Mouse (Mus musculus) gastrocnemius, adult 2 months (tissue): ENCODE data around the gene Sdhaf1. TPM values are rescaled to one million over a fixed set of nuclear protein-coding genes. Genes with fewer than 3 reads are reported as not detected.

Experiments used
- DNase-seq: peaks from one replicate; pipeline ENCODE4 v3.0.0; 2022
- H3K27ac ChIP-seq: fragments of 200-600 bp; 2 replicates; pipeline ENCODE4 v1.8.1; 2022; ENCODE audit warnings: mild to moderate bottlenecking
- H3K4me3 ChIP-seq: fragments of 200-600 bp; 2 replicates; pipeline ENCODE4 v1.8.1; 2022; ENCODE audit warnings: mild to moderate bottlenecking, moderate library complexity
- CTCF ChIP-seq: fragments of 200-600 bp; IDR thresholded peaks from 2 replicates; pipeline ENCODE4 v1.8.1; 2022; ENCODE audit warnings: antibody characterized with exemption, mild to moderate bottlenecking, moderate library complexity
- intact Hi-C: fragments of 180-260 bp; cut with DNase I; formaldehyde crosslinking; loops from one replicate; pipeline ENCODE4 v1.15.1; 2025
- total RNA-seq, 2 experiments: library from RNA; stranded (reverse); gene quantifications; 2 replicates each; pipeline ENCODE4 v1.2.3; 2021

Sdhaf1 gene
- total RNA-seq, 2 experiments from 2014 or later = 5.9 to 6.9 TPM

- Histone ChIP-seq H3K4me3 (peak overlapping the region; percentile 98), H3K27ac (peak overlapping the region; percentile 95)
- DNase-seq = peak; percentile 99
- intact Hi-C loops = loop anchor here (2.0 kb wide), 1 partner anchor 407 kb away; the partner anchor contains the start of gene Tmem147
- TF ChIP-seq CTCF = no peak
Observed at GRCm38 (mm10) chr7:30322285-30322667, 1.4 kb downstream of the Sdhaf1 start.

- peak within 1 kb of the TSS; percentile 98 for H3K4me3 ChIP-seq
- H3K27ac ChIP-seq = peak within 1 kb of the TSS; percentile 95
- no peak for TF ChIP-seq CTCF
- DNase-seq = peak; percentile 76
- intact Hi-C loops = loop anchor here (2.0 kb wide), 1 partner anchor 407 kb away; the partner anchor contains the start of gene Tmem147
Observed at GRCm38 (mm10) chr7:30321539-30322284, 2.0 kb downstream of the Sdhaf1 start, which contains the start of gene E130208F15Rik. Gene E130208F15Rik, plus strand, starts transcription at chr7:30321740.

DNA sequence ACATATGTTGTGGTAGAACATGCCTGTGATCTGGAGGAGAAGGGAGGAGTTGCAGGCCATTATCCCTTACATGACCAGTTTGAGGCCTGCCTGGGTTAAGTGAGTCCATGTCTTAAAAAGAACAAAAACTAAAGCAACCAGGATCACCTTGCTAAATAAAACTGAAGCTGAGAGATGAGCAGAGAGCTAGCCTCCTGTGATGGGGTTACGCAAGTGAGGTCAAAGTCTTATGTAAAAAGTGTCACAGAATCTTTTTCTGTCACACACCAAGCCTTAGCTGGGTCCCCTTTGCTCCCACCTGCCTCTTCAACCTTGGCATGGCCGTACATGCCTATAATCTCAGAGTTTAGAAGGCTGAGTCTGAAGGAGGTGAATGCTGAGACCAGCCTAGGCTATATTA is 2.7 kb downstream of the Sdhaf1 start:
- TF ChIP-seq CTCF = no peak
- Histone ChIP-seq H3K27ac (peak overlapping the region; percentile 95), H3K4me3 (peak overlapping the region; percentile 98)
- no peak for DNase-seq
- intact Hi-C loops = no loop called here

- no peak overlapping the region for H3K4me3 ChIP-seq
- intact Hi-C loops = no loop called here
- no peak for DNase-seq
Observed at GRCm38 (mm10) chr7:30318142-30318541, 5.6 kb downstream of the Sdhaf1 start.

DNA sequence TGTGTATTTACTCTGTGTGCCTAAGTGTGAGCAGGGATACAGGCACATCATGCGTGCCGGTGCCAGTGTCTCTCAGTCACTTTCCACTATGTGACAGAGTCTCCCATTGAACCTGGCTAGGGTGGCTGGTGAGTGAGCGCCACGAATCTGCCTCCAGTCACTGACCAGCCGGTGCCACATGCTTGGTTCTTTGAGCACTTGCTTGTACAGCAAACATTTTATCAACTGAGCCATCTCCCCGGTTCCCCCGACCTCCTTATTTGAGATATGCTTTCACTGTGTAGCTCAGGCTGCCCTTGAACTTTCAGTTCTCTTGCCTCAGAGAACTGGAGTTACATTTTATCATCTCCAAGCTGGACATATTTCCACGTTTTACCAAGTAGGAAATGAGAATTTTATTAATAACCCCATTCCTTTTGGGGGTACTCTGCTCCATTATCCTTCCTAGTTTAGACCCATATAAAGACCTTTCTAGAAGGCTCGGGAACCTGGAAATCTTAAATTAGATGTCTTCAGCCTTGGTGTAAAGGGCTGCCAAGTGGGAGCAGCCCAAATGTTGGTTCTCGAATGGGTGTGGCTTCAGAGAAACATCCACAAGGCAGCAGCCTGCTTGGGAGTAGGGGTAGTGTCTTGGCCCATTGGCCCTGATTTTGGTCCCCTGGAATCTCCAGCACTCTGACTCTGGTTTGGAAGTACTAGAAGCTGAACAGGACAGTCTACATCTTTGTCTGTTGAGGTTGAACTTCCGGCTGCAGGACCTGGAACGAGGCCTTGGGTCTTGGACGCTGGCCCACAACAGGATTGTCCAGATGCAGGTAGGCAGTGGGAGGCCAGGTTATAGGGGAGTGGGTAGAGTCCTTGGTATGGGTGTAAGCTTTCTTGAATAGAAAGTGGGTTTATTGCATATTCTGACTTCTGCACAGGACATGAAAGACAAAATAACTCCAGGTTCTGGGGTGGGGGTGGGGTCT is 7.9 kb downstream of the Sdhaf1 start:
- no peak overlapping the region for H3K4me3 ChIP-seq
- DNase-seq = no peak
- intact Hi-C loops = no loop called here
- TF ChIP-seq CTCF = no peak
- H3K27ac ChIP-seq = no peak overlapping the region

More at GRCm38 (mm10) chr7:30318142-30318541, 5.6 kb downstream of the Sdhaf1 start:
- no peak overlapping the region for H3K27ac ChIP-seq
- no peak for TF ChIP-seq CTCF

DNA sequence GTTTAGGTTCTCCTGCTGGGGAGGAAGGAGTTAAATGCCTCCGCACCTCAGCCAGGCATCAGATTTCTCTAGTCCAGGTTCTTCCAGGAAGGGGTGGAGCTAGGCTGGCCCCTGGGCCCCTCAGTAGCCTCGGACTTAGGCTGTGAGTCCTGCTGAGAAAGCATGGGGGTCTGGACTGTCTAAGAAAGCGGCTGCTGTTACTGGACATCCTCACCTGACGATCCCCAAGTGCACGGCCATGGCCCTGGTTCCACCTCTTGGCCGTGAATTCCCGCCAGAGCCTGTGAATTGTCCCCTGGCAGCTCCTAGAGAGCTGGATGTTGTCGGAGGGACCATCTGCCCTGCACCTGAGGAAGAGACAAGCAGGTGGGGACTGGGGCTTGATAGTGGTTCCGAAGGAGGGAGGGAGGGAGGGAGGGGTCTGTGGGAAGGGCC is 9.0 kb downstream of the Sdhaf1 start, which contains the start of gene Syne4:
TSS of gene Syne4 (plus strand) at position 87 of the 435 bp plus-strand sequence.
- no peak for DNase-seq
- Histone ChIP-seq H3K27ac (no peak within 1 kb of the TSS), H3K4me3 (no peak within 1 kb of the TSS)
- intact Hi-C loops = no loop called here
- no peak for TF ChIP-seq CTCF

- no peak for TF ChIP-seq CTCF
- no peak overlapping the region for H3K27ac ChIP-seq
- no peak for DNase-seq
- no peak overlapping the region for H3K4me3 ChIP-seq
- intact Hi-C loops = no loop called here
Observed at GRCm38 (mm10) chr7:30313666-30314320, 9.9 kb downstream of the Sdhaf1 start.

- H3K4me3 ChIP-seq = no peak overlapping the region
- H3K27ac ChIP-seq = no peak overlapping the region
- DNase-seq = no peak
- intact Hi-C loops = no loop called here
- TF ChIP-seq CTCF = no peak
Observed at GRCm38 (mm10) chr7:30310136-30310535, 13.6 kb downstream of the Sdhaf1 start.

GRCm38 (mm10) chr7:30309395-30310129 is 14.1 kb downstream of the Sdhaf1 start:
- no peak for TF ChIP-seq CTCF
- Histone ChIP-seq H3K4me3 (peak overlapping the region; percentile 91), H3K27ac (peak overlapping the region; percentile 92)
- intact Hi-C loops = no loop called here
- no peak for DNase-seq

DNA sequence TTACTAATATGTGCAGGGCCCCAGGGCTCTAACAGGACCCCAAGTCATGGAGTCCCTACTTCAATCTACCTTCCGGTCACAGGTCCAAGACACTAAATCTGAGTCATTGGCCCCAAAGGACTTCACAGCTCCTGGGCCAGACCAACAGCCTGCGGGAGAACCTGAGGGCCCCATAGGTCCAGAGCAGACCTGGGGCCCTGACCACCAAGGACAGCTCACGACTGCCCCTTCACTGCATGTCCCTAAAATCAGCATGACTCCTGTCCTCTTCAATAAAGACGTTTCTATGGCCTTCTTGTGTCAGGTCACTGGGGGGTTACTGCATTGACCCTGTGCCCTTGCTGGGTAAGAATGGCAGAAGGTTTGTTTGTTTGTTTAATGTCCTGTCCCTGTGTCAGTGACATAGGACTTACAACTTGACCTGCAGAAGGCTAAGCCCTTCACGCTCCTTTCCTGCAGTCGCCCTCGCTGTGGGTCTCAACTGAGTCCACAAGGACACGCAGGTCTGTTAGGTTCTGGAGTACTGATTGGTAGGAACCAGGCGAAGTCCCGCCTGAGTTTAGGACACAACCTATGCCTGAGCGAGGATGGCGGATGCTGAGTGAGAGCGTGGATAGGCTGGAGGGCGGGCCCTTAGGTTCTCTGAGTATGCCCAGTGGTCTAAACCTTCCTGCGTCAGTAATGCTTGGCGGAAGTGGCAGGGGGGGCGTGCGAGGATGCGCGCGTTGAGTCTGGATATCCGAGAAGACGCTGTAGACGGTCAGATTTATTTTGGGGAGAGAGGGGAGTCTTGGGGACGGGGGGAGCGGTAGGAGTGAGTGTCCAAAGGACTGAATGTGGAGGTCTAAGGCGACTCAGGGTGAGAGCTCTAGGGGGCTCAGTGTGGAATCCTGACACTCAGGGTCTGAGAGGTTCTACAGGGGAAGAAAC is 15.4 kb downstream of the Sdhaf1 start, which contains the start of gene Alkbh6:
TSS of gene Alkbh6 (plus strand) at position 642 of the 930 bp plus-strand sequence.
- peak within 1 kb of the TSS; percentile 91 for H3K4me3 ChIP-seq
- TF ChIP-seq CTCF = 0 out of 2 replicates have a peak, but pooled peaks have one; percentile 1
- peak; percentile 96 for DNase-seq
- intact Hi-C loops = no loop called here
- H3K27ac ChIP-seq = peak within 1 kb of the TSS; percentile 92
